Mouse (Mus musculus) c-Kit-negative CD71-positive TER-119-positive erythroid progenitor cells, embryonic 14.5 days (primary cell): ENCODE results near the gene Il17f.
"Not testable (repeated sequence)": the region's sequence is repeated elsewhere in the genome, so short reads cannot be mapped to it uniquely, and the experiment has no call there.

ENCODE experiments used
- DNase-seq: peaks from one replicate; pipeline ENCODE4 v3.0.0-alpha.2; 2013; ENCODE audit warnings: low read depth, low spot score

The Il17f gene

DNA sequence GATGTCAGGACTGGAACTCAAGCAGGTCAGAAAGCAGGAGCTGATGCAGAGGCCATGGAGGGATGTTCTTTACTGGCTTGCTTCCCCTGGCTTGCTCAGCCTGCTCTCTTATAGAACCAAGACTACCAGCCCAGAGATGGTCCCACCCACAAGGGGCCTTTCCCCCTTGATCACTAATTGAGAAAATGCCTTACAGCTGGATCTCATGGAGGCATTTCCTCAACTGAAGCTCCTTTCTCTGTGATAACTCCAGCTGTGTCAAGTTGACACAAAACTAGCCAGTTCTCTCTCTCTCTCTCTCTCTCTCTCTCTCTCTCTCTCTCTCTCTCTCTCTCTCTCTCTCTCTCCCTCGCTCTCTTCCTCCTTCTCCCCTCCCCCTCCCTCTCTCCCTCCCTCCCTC is at the start of gene Il17f:
Gene Il17f, minus strand, starts transcription at position 101 of the 400 bp plus-strand sequence.
- not testable (repeated sequence) for DNase-seq

DNA sequence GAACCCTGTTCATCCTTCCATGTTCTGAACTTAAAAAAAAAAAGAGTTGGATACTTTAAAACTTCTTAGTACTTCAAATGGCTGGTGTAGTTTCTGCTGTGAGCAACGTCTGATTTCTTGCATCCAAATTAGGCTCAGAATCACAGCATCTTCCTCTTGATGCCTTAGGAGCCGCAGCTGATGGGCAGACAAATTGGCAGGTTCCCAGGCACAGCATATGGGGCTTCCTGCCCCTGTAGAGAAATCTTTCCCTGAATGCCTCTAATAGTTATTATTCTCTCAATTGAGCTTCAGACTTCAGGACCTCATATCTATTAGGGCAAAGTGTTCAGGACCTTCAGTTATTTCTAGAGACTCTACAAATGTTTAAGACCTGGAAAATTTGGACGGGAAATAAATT is 49.5 kb upstream of the Il17f start:
- no peak for DNase-seq

DNA sequence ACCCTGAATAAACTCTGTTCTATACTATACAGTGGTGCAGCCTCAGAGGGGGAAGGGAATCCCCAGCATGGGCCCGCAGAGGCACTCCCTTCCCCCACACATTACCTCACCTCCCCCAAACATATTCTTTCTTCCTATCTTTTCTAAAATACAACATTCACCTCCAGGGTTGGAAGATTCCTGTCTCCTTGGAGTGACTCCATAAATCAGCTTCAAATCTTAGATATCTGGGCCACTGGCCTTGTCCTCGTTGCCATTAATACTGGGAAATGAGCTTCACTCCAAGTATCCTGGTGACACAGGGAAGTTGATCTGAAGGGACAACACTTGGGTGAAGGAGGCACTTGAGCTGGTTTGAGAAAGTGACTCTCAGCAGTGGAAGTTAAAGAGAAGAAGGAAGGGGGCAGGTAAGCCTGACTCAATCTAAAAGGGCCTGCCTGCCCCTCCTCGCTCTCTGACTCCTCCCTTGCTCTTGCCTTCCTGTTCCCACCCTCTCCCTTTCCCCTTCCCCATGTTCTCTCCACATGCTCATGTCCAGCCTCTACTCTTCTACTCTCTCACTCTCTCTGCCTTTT is 46.2 kb upstream of the Il17f start:
- no peak for DNase-seq

DNA sequence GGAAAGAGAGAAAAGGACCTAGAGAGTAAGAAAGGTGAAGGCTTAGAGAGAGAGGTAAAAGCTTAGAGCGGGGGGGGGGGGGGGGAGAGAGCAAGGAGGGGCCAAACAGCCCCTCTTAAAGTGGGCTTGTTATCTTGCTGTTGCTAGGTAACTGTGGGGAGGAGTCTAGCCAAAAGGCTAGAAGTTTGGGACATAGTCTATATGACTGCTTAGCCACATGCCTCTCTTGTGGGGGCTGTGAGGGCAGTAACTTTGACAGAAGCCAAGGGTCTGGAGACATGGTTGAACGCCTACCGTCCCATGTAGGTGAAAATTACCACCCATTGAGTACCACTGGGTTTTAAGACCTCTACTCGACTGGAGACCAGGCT is 42.7 kb upstream of the Il17f start:
- DNase-seq: no peak

DNA sequence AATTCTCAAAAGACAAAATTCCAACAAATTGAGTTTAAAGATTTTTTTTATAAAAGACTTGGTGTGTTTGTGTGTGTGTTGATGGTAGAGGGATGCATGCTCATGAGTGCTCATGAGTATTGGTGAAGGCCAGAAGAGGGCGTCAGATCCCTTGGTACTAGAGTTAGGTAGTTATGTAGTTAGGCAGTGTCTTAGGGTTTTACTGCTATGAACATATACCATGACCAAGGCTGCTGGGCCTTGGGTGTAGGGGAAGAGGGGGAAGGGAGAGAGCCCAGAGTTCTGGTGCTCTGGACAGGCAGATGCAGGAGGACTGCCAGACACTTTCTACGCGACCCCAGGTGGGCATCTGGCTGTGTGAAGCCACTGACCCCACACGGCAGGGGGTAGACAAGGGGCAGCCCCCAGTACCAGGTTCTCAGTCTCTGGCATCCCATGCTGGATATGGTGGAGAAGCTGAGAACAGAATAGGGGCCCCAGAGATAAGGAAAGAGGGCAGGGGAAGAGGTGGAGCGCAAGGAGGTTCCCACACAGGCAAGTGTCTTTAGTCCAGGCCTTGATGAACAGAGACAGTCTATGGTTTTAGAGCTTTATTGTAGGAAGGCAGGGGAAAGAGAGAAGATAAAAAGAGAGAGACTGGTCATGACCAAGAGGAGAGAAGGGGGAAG is 42.2 kb upstream of the Il17f start:
- no peak for DNase-seq

DNA sequence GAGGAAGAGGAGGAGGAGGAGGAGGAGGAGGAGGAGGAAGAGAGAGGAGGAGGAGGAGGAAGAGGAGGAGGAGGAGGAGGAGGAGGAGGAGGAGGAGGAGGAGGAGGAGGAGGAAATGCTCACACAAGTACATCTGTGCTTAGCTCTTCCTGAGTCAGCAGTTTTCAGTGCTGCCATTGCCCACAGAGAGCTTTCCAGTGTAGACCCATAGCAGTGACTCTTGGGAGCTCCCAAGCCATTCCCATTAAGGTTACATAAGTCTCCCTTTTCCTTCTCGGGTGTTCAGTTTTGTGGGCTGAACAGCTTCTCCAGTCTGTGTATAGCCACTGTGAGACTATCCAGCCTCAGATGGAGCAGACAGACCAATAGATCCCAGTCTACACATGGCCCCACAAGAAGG is 40.1 kb upstream of the Il17f start:
- no peak for DNase-seq

DNA sequence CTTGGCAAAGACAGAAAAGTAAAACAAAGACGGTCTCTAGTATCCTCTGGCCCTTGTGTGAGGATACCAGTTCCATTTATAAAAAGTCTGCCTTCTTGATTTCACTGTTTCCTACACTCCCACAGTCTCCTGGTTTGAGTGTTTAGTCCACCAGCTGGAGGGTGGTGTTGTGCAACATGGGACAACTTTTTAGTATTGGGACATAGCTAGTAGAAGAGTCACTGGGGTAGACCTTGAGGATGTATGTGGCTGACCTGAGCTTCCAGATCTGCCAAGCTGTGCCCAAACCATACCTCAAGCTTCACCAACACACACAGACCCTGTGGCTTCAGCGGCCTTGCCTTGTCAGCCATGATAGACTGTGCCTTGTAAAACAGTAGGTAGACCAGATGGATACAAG is 37.6 kb upstream of the Il17f start:
- no peak for DNase-seq

DNA sequence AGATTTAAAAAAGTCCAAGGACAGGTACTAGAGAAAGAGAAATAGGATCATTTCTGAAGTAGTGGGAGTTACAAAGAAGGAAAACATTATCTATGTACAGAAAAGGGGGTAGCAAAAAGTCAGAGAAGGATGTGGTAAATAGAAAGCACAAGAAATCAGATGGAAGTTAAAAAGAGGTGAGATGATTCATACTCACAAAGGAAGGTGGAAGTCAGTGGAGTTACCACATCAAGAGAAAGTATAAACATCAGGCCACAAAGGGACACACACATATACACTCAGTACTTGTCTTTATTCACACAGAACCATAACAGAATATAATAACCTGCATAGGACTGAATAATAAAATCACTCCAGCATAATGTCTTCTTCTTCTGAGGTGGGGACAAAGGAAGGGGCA is 34.6 kb upstream of the Il17f start:
- DNase-seq: no peak

DNA sequence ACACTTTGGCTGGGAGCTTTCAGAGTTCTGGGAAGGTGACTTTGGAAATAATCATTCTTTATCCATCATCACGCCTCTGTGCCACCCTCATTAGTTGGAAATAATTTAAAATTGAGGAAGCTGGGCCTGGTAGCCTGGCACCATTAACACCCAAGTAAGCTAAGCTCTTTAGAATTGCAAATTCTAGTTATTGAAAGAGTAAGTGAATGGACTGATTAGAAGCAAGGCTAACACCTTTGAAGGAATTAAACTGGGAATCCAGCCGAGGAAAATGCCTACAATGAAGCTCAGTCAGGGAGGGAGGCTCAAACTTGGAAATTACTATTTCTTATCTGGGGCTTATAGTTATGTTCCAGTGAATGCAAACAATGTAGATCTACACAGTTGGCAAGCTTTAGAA is 33.5 kb upstream of the Il17f start:
- no peak for DNase-seq

DNA sequence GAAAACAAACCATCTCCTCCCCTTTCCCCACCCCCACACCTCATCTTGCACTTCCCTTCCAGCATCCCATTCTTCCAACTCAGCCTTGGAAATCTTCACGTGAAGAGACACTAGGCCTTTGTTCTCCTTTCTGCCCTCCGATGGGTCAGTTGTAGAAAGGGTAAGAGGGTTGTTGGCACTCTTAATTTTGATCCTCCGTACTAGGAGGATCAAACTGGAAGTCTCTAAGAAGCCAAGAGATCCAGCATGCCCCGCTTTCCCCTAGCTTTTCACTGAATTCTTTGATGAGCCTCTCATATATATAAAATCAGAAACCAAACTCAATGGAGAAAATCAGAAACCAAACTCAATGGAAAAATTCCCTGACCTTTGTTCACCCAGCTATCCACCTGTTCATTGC is 33.1 kb upstream of the Il17f start:
- no peak for DNase-seq

DNA sequence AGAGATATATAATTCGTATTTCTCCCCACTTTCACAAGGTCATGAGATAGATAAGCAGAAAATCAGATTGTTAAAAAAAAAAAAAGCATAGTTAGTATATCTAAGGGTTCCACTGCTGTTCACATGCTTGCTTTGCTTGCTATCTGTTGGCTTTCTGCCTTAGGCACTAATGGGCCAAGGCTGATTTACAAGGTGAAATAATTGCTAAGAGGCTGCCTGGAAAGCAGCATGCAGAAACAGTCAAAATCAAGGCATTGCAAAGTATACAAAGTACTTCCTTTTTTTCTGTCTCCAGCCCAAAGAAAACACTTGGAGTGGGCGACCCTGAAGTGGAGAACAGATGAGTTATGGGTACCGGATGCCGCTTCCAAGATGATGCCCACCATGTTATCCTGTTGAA is 30.5 kb upstream of the Il17f start:
- DNase-seq: no peak

DNA sequence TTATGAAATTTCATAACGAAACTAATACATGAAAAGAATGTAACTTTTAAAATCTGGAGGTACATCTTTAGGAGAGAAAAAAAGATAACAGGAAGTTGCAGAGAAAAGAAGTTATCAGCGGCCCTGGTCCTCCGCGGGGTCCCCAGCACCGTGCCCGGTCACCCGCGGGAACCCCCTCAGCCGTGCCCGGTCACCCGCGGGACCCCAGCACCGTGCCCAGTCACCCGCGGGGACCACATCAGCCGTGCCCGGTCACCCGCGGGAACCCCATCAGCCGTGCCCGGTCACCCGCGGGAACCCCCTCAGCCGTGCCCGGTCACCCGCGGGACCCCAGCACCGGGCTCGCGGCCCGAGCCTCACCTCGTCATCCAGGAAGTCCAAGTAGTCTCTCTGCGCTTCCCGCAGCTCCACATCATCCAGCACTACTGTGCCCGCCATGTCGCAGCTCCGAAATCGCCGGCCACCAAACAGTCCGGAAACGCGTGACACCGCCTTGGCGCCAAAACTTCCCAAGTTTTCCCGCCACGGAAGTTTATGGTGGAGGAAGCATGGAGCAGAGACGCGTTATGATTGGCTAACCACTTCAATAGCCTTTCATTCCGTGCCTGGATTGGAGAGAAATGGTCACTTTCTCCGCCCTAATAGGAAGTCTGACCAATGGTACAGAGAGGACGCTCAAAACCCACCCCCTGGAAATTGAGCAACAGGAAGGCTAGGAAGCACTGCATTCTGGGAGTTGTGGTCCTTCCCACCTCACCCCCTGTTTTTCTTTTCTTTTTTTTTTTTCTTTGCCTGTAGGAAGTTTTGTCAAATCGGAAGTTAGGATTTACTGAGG is 29.6 kb upstream of the Il17f start, which contains the start of gene Mcm3:
Gene Mcm3, minus strand, starts transcription at position 542 of the 835 bp plus-strand sequence.
- peak; percentile 96 for DNase-seq

DNA sequence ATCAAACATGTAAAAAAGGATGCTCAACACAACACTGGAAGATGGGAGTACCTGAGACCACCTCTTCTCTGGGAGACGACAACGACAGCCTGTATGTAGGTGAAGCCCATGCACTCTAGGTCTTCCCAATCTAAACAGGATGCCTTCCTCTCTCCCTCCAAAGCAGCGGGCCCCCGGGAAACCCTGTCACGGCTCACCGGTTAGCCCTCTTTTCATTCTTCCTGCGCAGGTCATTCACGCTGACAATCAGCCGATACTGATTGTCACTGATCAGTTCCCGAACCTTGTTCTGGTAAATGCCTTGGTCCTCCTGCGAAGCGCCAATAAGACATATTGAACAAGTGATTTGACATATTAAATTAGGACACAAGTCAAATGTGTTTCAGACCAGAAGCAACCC is 27.2 kb upstream of the Il17f start:
- no peak for DNase-seq

DNA sequence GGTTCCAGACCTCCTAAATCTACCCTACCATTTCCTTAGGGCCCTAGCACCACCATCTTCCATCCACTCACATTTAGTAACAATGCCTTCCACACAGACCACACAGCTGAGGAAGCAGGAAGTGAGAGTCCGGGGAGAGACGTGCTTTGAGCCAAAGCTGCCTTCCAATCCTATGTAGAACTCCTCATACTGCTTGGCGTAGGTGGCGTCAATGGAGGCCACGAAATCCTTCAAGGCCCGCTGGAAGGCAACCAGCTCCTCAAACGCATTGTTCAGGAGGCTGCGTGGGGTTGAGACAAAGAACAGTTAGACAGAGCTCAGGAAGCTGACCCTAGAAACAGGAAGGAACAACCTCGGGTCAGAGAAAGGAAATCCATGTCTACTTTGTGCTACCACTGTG is 26.8 kb upstream of the Il17f start:
- DNase-seq: no peak

DNA sequence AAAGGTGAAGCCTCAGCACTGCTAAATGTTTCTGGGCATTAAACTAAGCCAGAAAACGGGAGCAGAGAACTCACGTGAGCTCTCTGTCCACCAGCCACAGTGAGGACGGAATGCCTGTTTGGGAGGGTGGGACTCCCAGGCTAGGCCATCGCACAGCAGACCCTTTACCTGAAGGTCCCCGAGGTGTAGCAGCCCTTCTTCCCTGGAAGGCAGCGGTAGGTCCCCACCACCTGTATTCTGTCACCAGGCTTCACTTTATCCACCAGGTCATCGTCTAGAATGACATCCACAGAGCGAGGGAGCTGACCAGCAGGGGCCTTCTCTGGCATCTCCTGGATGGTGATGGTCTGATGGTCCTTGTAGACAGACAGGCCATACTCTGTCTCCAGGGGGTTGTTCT is 24.1 kb upstream of the Il17f start:
- DNase-seq: no peak

DNA sequence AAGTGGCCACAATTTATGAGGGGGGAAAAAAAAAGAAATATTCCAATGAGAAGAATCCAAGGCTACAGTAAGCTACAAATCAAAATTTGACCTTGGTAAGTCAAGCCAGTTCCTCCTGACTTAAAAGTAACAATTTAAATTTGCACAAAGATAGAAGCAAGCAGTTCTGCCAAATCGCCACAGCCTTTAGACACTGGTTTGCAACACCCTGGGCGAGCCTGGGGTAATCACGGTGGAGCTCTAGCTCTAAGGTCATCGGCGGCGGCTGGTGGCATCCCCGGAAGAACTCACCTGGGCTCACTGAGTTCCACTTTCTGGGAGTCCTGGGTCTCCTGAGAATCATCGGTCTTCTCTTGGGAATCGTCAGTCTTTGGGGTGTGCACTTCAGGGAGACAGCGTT is 14.1 kb upstream of the Il17f start:
- DNase-seq: no peak

DNA sequence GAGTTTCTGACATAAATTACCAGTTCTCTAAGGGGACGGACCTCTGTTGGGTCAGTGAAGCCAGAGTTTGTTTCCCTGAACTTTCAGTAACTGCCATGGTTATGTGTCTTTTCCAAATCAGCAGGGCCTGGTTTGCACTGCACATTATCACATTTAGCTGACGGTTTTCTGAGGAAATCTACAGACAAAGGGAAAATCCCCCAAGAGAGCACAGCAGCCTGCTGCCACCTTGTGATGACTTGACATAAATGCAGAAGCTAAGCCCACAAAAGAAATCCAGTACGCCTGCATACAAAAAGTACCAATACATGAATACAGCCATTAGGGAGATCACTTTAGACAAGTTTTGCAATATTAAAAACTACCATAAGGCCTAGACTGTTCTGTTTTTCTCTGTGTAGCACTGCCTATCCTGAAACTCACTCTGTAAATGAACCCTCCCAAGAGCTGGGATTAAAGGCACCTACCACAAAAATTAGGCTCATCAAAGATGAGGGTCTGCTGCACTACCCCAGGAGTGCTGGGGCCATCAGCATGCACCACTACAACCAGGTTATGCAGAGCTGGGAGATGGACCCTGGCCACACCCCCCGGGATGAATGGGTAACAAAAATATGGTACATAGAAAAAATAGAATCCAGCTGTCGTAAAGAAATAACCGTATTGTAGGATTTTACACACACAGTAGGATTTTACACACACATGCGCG is 11.4 kb upstream of the Il17f start:
- no peak for DNase-seq

DNA sequence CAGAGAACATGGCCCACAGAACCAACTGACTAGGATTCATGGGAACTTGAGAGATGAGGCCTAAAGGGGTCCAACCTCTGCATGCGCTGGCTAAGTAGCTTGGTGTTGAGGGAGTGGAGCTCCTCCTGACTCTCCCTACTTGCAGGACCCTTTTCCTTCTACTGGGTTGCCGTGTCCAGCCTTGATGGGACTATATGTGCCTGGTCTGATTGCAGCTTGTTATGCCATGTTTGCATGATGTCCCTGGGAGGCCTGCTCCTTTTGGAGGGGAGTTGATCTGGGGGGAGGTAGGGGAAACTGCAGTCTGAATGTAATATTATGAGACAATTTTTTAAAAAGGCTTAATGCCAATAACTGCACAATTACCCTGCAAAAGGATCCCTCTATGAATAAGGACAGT is 10.9 kb upstream of the Il17f start:
- no peak for DNase-seq

DNA sequence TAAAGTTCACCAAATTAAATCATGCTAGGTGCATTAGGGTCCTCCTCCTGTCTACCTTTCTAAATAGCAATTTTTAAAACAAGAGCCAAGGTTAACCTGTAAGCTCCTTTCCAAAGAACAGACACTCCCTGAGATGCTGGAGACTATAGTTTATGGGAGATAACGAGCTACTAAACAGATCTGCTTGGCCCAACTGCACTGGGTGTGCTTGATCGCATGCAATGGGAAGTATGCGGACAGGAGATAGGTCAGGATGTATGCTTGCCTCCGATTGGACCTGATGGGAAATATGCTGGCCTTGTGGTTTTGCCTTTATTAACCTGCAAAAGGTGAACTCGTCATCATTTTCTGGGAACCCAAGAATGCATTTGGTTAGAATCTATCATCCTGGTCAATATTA is 4.8 kb upstream of the Il17f start:
- DNase-seq: no peak

DNA sequence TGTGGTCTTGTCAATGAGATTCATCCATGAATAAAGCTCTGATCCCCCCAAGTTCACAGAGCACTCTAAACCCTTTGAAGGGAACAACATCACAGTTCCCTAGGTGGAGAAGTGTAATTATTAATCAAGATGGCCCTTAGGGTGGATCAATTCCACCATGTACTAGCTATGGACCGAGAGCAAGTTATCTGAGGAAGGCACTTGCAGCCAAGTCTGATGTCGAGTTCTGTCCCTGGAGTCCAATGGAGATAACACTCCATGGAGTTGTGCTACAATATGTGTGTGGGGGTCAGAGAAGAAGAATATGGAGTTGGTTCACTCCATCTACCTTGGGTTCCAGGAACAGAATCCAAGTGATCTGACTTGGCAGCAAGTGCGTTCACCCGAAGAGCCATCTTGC is 4.3 kb upstream of the Il17f start:
- DNase-seq: no peak

DNA sequence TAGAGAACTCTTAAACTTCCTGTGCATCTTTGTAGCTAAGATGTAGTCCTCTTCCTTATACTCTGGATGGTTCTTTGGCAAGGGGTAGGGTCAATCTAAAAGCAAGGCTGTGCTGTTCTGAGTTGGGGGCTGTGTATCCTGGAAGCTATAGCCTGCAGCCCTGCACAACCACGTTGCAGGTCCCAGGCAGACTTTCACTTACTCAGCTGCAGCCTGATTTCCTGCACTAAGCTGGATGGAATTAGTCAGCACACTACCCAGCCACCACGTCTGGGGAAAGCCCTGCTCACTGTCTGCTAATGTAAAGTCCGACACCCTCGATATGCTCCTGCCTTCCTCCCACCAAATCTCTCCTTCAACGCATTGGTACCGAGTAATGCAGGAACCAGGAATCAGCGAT is 997 bp upstream of the Il17f start:
- DNase-seq: no peak

DNA sequence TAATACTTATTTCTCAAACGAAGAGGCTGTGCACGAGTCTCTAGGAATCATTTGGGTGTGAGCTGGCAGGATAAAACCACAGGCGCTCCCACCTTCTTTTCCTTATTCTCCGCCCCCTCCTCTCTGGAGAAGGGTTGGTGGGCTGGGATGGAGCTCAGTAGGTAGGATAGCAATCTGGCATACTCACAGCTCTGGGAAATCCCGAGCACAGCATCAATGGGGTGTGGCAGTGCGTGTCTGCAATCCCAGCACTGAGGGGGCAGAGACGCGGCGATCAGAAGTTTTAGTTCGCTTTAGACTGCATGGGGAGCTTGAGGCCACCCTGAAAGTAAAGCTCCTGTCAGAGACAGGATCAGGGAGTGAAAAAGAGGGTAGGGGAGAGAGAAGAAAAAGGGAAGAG is 2.0 kb downstream of the Il17f start:
- no peak for DNase-seq
